Mouse (Mus musculus): ENCODE results near the gene Zbtb22.
"Not testable (repeated sequence)": the region's sequence is repeated elsewhere in the genome, so short reads cannot be mapped to it uniquely, and the experiment has no call there.

Gene Zbtb22

GRCm38 (mm10) chr17:33904835-33905234, 10.9 kb upstream of the Zbtb22 start, which contains the start of gene Platr17:
Platr17 (plus strand) TSS chr17:33905135.
- in situ Hi-C loops (cut with MboI), result not testable (repeated sequence)

- in situ Hi-C loops (cut with MboI), result no loop called here
Observed at GRCm38 (mm10) chr17:33908331-33909076, 7.2 kb upstream of the Zbtb22 start.

- in situ Hi-C loops (cut with MboI), result no loop called here
Observed at GRCm38 (mm10) chr17:33909077-33909868, 6.4 kb upstream of the Zbtb22 start, which contains the start of gene Daxx. Daxx (plus strand) TSS chr17:33909414.

- in situ Hi-C loops (cut with MboI), result no loop called here
Observed at GRCm38 (mm10) chr17:33909869-33910250, 5.8 kb upstream of the Zbtb22 start.

GRCm38 (mm10) chr17:33910346-33911051, 5.2 kb upstream of the Zbtb22 start:
- in situ Hi-C loops (cut with MboI), result no loop called here

DNA sequence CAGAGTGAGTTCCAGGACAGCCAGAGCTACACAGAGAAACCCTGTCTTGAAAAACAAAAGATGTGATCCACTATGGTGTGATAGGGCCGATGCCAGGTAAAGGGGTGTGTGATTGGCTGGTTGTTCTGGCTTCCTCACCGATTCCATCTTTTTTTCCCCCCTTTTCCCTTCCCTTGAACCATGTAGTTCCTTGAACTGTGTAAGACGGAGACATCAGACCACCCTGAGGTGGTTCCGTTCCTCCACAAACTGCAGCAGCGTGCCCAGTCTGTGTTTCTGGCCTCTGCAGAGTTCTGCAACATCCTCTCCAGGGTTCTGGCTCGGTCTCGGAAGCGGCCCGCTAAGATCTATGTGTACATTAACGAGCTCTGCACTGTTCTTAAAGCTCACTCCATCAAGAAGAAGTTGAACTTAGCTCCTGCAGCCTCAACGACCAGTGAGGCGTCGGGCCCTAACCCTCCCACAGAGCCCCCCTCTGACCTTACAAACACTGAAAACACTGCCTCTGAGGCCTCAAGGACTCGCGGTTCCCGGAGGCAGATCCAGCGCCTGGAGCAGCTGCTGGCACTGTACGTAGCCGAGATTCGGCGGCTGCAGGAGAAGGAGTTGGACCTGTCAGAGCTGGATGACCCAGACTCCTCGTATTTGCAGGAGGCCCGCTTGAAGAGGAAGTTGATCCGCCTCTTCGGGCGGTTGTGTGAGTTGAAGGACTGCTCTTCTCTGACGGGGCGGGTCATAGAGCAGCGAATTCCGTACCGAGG, 4.5 kb upstream of the Zbtb22 start:
- in situ Hi-C loops (cut with MboI), result no loop called here

DNA sequence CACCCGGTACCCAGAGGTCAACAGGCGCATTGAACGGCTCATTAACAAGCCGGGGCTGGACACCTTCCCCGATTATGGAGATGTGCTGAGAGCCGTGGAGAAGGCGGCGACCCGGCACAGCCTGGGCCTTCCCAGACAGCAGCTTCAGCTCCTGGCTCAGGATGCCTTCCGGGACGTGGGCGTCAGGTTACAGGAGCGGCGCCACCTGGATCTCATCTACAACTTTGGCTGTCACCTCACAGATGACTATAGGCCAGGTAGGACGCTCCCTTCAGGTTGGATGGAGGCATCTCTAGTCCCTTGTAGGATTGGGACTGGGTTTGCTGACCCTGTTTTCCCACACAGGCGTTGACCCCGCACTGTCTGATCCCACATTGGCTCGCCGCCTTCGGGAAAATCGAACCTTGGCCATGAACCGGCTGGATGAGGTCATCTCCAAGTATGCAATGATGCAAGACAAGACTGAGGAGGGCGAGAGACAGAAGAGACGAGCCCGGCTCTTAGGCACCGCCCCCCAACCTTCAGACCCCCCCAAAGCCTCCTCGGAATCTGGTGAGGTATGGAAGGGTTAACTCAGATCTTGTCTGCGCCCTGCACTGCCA, 3.8 kb upstream of the Zbtb22 start:
- in situ Hi-C loops (cut with MboI), result no loop called here

- in situ Hi-C loops (cut with MboI), result no loop called here
Observed at GRCm38 (mm10) chr17:33913264-33913663, 2.4 kb upstream of the Zbtb22 start.

GRCm38 (mm10) chr17:33913905-33914304, 1.8 kb upstream of the Zbtb22 start:
- in situ Hi-C loops (cut with MboI), result no loop called here

GRCm38 (mm10) chr17:33914969-33915391, 724 bp upstream of the Zbtb22 start:
- in situ Hi-C loops (cut with MboI), result no loop called here

- in situ Hi-C loops (cut with MboI), result no loop called here
Observed at GRCm38 (mm10) chr17:33916294-33916693, 590 bp downstream of the Zbtb22 start.

DNA sequence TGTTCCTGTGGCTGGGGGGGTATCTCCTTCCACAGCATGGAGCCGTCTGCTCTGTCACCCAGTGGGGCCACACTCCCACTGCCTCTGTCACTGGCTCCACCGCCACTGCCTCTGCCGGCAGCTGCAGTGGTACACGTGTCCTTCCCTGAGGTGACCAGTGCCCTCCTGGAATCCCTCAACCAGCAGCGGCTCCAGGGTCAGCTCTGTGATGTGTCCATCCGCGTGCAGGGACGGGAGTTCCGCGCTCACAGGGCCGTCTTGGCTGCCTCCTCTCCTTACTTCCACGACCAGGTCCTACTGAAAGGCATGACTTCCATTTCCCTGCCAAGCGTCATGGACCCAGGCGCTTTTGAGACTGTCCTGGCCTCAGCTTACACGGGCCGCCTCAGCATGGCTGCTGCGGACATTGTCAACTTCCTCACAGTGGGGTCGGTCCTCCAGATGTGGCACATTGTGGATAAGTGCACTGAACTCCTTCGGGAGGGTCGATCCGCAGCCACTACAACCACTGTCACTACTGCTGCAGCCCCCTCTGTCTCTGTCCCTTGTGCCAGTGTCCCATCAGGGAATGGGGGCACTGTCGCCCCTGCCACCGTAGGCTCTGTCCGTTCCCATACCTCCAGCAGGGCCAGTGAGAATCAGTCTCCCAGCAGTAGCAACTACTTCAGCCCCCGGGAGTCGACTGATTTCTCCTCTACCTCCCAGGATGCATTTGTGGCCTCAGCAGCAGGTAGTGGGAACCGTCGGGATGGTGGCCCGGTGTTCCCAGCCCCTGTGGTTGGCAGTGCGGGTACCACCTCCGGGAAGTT, 1.3 kb downstream of the Zbtb22 start:
- in situ Hi-C loops (cut with MboI), result no loop called here

GRCm38 (mm10) chr17:33917656-33918292, 2.1 kb downstream of the Zbtb22 start:
- in situ Hi-C loops (cut with MboI), result no loop called here

GRCm38 (mm10) chr17:33918293-33919203, 2.8 kb downstream of the Zbtb22 start:
- in situ Hi-C loops (cut with MboI), result no loop called here

DNA sequence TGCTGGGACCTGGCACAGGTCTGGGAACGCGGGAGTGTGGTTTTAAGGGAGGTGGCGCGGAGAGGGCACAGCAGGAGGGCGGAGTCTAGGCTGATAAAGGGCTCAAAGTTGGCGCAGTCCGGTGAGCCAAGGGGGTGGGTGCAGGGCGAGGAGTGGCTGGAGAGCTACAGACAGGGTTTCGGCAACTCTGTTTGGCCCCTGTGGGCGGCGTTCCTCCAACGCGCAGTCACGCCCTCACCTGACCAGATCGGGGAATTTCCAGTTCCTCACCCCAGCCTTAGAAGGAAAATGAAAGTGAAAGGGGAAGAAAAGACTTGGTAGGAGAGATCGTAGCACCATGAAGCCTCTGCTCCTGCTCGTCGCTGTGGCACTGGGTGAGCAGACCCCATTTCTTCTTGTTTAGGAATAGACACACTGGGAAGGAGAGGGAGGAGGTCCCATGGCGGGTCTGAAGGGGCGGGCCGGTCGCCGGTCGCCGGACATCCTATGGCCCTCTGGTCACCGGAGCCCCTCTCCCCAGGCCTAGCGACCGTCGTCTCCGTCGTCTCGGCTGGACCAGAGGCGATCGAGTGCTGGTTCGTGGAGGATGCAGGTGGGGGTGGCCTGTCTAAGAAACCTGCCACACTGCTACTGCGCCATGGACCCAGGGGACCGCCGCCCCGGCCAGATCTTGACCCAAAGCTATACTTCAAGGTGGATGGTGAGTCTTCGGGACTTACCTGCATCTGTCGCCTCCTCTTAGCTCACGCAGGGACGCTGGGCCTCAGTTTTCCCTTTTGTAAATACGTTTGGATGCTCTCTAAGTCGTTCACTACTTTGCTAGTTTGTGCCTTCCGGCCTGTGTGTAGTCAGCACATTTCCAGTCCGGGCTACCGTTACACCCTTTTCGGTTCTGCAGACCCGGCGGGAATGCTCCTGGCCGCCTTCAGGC, 3.9 kb downstream of the Zbtb22 start:
- in situ Hi-C loops (cut with MboI), result no loop called here

- in situ Hi-C loops (cut with MboI), result no loop called here
Observed at GRCm38 (mm10) chr17:33920282-33921097, 4.8 kb downstream of the Zbtb22 start.

DNA sequence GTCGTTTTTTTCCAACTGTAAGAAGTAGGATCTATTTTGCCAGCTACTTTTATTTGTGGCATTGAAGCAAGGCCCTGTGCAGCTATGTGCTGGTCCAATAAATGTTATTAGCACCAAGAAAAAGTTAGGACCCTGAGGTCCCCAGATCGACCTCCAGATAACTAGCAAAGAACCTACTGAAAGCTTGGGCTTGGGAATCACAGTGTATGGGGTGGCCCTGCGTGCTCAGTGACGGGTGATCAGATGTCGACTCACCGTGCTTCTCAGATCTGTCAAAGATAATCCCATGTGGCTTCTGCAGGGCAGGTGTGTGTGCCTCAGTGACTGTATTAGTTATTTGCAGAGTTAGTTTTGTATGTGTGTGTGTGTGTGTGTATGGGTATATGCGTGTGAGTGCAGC, 5.7 kb downstream of the Zbtb22 start:
- in situ Hi-C loops (cut with MboI), result no loop called here

All from mature B cell (primary cell).